Mouse (Mus musculus): Measurements from ENCODE around the gene Ppil4.

- no peak for TF ChIP-seq POLR2AphosphoS5 (IDR thresholded peaks at IDR 0.05; ENCODE audit: borderline replicate concordance, low read depth, low read length)
- no peak for TF ChIP-seq POLR2A (IDR thresholded peaks at IDR 0.05; ENCODE audit: control insufficient read depth in 1 of 2, insufficient read depth in 1 of 2, low read depth in 1 of 2, low read length in 2 of 2, poor library complexity in 1 of 2)
- no peak for TF ChIP-seq CTCF (IDR thresholded peaks at IDR 0.05 in 2 of 3, conservative IDR thresholded peaks at IDR 0.05 in 1 of 3; ENCODE audit: control insufficient read depth in 1 of 3, insufficient read depth in 1 of 3, low read depth in 2 of 3, low read length in 3 of 3, poor library complexity in 1 of 3, severe bottlenecking in 1 of 3)
- TF ChIP-seq EP300 (IDR thresholded peaks at IDR 0.05; ENCODE audit: low read depth in 1 of 2, low read length in 2 of 2) = no peak
- TF ChIP-seq ZC3H11A (IDR thresholded peaks at IDR 0.05; ENCODE audit: low read depth, low read length) = no peak
- no peak for TF ChIP-seq POLR2AphosphoS2 (IDR thresholded peaks at IDR 0.05; ENCODE audit: low read length)
- TF ChIP-seq MEF2A (IDR thresholded peaks at IDR 0.05; ENCODE audit: extremely low read depth, insufficient replicate concordance, low read depth, low read length, poor library complexity, severe bottlenecking) = no peak
- no peak for TF ChIP-seq ETS1 (IDR thresholded peaks at IDR 0.05; ENCODE audit: low read depth, low read length)
- no peak for TF ChIP-seq HCFC1 (IDR thresholded peaks at IDR 0.05; ENCODE audit: low read depth, low read length)
- no peak for TF ChIP-seq USF1 (IDR thresholded peaks at IDR 0.05; ENCODE audit: low read depth, low read length)
- TF ChIP-seq RCOR1 (IDR thresholded peaks at IDR 0.05; ENCODE audit: low read depth, low read length) = no peak
- no peak for TF ChIP-seq UBTF (IDR thresholded peaks at IDR 0.05; ENCODE audit: borderline replicate concordance, insufficient read depth, low read depth, low read length)
Observed at GRCm38 (mm10) chr10:7820171-7820570, 27.5 kb downstream of the Ppil4 start.
